Mouse (Mus musculus) megakaryocyte, embryonic 14.5 days (primary cell): ENCODE measurements at regions not wholly inside any gene's neighbourhood (a gene's known extent, or its start where the extent isn't known, plus 50 kb on each side); places are given as distances from the start of the nearest gene placed in this dataset.

Source experiments
- H3K27me3 ChIP-seq: replicated peaks from 2 replicates; pipeline ENCODE3; 2012; ENCODE audit warnings: inconsistent platforms
- H3K36me3 ChIP-seq: replicated peaks from 2 replicates; pipeline ENCODE3; 2012; ENCODE audit warnings: low read length, inconsistent platforms, mixed read lengths
- H3K4me1 ChIP-seq: 2 replicates; pipeline ENCODE4 v1.6.1; 2012; ENCODE audit warnings: inconsistent platforms
- H3K4me3 ChIP-seq: replicated peaks from 2 replicates; pipeline ENCODE3; 2012; ENCODE audit warnings: moderate library complexity, mild to moderate bottlenecking, inconsistent platforms
- H3K9me3 ChIP-seq: 2 replicates; pipeline ENCODE4 v1.6.1; 2012; ENCODE audit warnings: inconsistent platforms
- FLI1 ChIP-seq: IDR thresholded peaks from 2 replicates; pipeline ENCODE4 v1.6.1; 2012; ENCODE audit warnings: low read length, inconsistent platforms, mixed read lengths
- GATA1 ChIP-seq: IDR thresholded peaks from 3 replicates; pipeline ENCODE4 v1.6.1; 2012; ENCODE audit warnings: mixed read lengths, low read length, inconsistent platforms, borderline replicate concordance

DNA sequence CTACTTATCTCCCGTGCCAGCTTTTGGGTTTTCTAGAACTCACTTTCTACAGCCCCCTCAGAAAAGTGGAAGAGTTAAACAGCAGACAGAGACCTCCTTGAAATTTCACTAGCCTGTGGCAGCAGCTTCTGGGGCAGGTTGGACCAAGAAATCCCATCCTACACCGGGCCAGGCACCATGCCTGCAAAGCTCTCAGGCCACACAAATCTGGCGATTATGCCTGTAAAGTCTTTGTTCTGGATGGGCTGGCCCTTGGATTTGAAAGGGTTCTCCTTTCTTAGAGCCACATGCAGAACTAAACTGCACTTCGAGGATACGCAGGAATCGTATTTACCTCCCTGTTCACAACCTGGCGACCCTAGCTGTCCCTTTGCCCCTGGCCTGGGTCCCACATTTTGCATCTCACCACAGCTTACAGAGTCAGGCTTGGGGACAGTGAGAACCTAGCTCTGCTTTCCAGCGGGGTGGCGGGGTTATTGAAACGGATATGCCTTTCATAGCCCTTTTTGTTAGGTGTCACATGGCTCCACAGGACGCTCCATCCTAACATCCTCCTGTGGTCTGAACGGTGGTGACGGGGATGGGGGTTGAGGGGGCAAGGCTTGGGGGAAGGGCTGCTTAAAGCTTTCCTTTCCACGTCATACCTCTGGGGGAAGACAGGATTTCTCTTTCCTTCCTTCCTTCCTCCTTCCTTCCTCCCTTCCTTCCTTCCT is 229.0 kb downstream of the Mtx2 start:
- 0 out of 2 replicates have a peak, but pooled peaks cover 2% of the 10 kb centered on the region for H3K9me3 ChIP-seq
- H3K27me3 ChIP-seq: peaks cover 27% of the 10 kb centered on the region
- H3K4me1 ChIP-seq: peaks cover 6% of the 10 kb centered on the region
- no peak overlapping the region for H3K4me3 ChIP-seq
- no peaks in the 10 kb centered on the region for H3K36me3 ChIP-seq
- no peak for TF ChIP-seq FLI1
- no peak for TF ChIP-seq GATA1

DNA sequence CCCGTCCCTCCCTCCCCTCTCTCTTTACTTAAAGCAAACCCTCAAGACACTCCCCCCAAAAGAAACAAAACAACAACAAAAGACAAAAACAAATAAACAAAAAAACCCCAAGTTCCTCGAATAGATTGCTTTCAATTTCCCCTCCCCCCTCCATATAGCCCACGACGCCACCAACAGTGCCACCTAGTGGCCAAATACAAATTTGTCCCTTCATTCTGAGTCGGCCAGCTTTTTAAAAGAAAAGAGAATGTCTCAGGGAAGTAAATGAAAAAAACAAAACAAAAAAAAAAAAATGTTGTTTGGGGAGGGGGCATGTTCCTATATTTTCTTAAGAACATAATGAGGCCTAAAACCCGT is 229.6 kb downstream of the Mtx2 start:
- no peak overlapping the region for H3K4me3 ChIP-seq
- H3K27me3 ChIP-seq: peaks cover 30% of the 10 kb centered on the region
- H3K9me3 ChIP-seq: 0 out of 2 replicates have a peak, but pooled peaks cover 2% of the 10 kb centered on the region
- TF ChIP-seq FLI1 (no peak), GATA1 (no peak)
- peaks cover 6% of the 10 kb centered on the region for H3K4me1 ChIP-seq
- H3K36me3 ChIP-seq: no peaks in the 10 kb centered on the region

DNA sequence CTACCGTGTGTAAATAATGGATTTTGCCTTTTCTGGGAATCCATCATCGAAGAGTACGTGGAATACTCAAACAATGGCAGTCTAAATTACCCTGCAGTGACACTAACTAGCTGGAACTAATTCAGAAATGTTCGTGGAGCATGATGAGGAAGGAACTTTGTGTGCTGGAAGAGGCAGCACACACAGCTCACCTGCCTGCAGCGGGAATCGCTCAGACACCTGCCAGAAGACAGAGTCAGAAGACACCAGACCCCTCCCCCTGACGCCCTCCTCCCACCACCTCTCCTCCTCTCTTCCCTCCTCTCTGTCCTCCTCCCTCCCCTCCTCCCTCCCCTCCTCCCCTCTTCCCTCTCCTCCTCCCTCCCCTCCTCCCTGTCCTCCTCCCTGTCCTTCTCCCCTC is 235.4 kb downstream of the Mtx2 start:
- TF ChIP-seq FLI1: no peak
- no peak for TF ChIP-seq GATA1
- peaks cover 31% of the 10 kb centered on the region for H3K27me3 ChIP-seq
- no peaks in the 10 kb centered on the region for H3K9me3 ChIP-seq
- no peaks in the 10 kb centered on the region for H3K36me3 ChIP-seq
- H3K4me1 ChIP-seq: no peaks in the 10 kb centered on the region
- H3K4me3 ChIP-seq: no peak overlapping the region

DNA sequence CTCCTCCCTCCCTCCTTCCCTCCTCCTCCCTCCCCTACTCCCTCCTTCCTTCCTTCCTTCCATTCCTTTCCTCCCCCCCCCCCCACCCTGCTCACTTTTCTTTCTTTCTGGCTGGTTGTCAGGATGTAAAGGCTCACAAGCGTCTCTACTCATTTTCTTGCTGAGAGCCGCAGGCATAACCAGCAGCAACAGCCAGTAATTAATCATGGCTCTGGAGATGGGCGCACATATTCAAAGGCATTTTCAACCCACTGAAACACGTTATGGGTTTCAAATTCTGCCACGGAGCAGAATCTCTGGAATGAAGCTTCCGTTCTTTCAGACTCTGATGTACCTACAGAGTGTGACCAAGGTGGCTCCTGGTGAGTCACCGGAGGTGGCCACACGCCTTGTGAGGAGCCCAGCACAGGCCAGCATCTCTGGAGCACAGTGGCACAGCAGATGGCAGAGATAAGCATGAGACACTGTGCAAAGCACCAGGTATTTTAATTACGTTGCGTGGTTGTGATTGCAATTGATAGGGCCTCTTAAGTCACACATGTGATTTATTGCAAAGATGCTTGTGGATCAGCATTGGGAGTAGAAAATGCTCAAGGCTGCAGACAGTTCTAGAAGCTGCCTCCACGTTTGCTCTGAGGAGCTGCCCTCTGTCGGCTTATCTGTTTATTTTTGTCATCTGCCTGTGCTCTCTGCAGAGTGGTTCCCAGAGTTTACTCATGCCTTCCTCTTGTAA is 236.0 kb downstream of the Mtx2 start:
- Histone ChIP-seq H3K4me1 (no peaks in the 10 kb centered on the region), H3K27me3 (peaks cover 26% of the 10 kb centered on the region), H3K9me3 (no peaks in the 10 kb centered on the region), H3K4me3 (no peak overlapping the region), H3K36me3 (no peaks in the 10 kb centered on the region)
- TF ChIP-seq GATA1 (no peak), FLI1 (no peak)

DNA sequence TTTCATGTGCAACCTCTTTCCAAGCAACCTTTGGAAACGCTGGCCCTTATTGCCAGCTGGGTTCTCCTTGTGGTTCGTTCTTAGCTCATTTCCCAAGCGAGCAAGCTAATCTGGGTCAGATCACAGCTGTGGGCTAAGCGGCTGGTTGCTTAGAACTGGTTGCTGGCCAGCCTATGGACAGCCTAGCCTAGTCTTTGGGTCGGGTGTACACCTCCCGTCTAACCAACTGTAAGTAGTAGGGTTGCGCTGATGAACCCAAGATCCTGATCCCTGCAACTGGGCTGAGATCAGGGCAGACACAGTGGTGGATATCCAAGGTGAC is 236.5 kb downstream of the Mtx2 start:
- no peaks in the 10 kb centered on the region for H3K4me1 ChIP-seq

DNA sequence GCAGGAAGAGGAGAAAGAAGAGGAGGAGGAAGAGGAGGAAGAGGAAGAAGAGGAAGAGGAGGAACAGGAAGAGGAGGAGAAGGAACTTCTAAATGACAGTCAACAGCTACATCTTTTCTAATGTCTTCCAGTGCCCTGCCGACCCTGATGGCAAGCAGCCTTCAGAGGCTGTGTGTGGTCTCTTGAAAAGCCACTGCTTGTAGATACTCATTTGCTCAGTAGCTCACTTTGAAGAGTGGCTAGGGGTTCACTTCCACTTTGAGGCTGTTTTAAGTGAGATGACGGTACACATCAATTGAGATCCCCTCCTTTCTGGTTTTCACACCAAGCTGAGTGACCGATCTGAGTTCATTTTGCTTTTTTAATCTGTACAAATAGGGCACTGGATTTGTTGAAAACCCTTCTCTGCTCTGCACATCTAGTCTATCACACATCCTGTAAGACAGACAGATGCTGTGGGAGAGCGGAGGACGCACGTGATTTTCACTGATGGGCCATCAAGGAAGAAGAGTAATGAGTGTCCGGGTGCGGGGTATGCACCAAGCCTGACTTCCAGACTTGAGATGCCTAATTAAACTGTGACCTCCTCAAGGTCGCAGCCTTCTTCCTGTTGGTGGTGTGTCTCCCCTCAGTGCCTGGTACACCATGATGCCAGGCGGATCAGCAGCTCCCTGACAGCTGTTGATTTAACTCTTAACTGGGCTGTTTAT is 239.0 kb downstream of the Mtx2 start:
- TF ChIP-seq FLI1 (no peak), GATA1 (no peak)
- H3K4me1 ChIP-seq: no peaks in the 10 kb centered on the region
- H3K4me3 ChIP-seq: no peak overlapping the region
- no peaks in the 10 kb centered on the region for H3K36me3 ChIP-seq
- H3K9me3 ChIP-seq: no peaks in the 10 kb centered on the region
- H3K27me3 ChIP-seq: peaks cover 17% of the 10 kb centered on the region

More for the DNA sequence above, 236.5 kb downstream of the Mtx2 start:
- H3K36me3 ChIP-seq: no peaks in the 10 kb centered on the region
- peaks cover 26% of the 10 kb centered on the region for H3K27me3 ChIP-seq
- H3K4me3 ChIP-seq: no peak overlapping the region
- TF ChIP-seq FLI1: no peak
- TF ChIP-seq GATA1: no peak
- H3K9me3 ChIP-seq: no peaks in the 10 kb centered on the region

DNA sequence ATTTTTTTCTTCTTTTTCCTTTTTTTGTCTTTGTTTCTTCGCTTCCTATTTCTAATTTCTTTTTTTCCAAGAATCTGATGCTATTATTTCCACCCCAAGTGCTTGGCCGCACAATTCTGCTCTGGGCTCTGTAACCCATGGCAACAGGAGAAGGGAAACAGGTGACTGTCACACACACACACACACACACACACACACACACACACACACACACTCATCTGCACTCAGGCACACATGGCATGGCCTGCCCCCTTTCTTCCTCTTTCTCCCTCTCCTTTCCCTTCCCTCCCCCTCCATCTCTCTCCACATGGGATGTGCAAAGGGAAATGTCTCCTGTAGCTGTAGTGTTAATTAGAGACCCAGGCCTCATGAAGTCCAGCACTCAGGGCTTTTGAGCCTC is 239.7 kb downstream of the Mtx2 start:
- H3K27me3 ChIP-seq: peaks cover 13% of the 10 kb centered on the region
- H3K36me3 ChIP-seq: no peaks in the 10 kb centered on the region
- no peak overlapping the region for H3K4me3 ChIP-seq
- TF ChIP-seq FLI1 (no peak), GATA1 (no peak)
- H3K9me3 ChIP-seq: no peaks in the 10 kb centered on the region
- H3K4me1 ChIP-seq: no peaks in the 10 kb centered on the region

DNA sequence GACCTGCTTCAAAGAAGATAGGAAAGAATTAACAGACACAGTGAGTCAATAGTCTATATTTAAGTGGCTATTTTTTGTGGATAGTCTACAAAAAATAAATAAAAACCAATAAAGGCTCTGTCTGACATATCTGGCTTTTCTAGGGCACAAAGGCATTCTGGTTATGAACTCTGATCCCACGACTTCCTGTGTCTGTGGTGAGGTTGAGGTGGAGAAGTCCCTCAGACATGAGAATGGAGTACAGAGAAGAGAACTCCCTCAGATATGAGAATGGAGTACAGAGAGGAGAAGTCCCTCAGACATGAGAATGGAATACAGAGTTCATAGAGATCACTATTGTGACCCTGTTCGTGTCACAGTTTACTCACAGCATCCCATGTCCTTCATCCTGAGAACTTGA is 243.7 kb downstream of the Mtx2 start:
- H3K9me3 ChIP-seq: no peaks in the 10 kb centered on the region

DNA sequence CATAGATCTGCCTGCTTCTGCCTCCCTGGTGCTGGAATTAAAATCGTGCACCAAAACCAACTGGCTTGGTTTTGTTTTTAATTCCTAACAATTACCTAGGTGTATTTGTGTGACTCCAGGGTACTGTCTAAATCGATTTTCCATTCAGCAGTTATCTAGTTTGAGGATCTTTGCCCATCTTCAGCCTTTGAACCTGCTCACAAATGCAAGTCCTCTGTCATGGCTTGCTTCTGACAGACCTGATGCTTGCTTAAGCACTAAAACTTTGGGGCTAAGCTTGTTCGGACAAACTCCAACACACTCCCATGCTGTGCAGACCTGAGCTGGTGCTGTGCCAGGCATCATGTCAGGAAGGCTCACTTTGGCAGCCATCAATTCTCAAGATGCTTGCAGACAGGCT is 246.4 kb downstream of the Mtx2 start:
- Histone ChIP-seq H3K36me3 (no peaks in the 10 kb centered on the region), H3K9me3 (no peaks in the 10 kb centered on the region), H3K4me3 (no peak overlapping the region), H3K27me3 (peaks cover 4% of the 10 kb centered on the region), H3K4me1 (no peaks in the 10 kb centered on the region)
- no peak for TF ChIP-seq FLI1

More for the DNA sequence above, 243.7 kb downstream of the Mtx2 start:
- Histone ChIP-seq H3K27me3 (peaks cover 4% of the 10 kb centered on the region), H3K4me3 (no peak overlapping the region), H3K4me1 (no peaks in the 10 kb centered on the region), H3K36me3 (no peaks in the 10 kb centered on the region)
- TF ChIP-seq GATA1 (no peak), FLI1 (no peak)

DNA sequence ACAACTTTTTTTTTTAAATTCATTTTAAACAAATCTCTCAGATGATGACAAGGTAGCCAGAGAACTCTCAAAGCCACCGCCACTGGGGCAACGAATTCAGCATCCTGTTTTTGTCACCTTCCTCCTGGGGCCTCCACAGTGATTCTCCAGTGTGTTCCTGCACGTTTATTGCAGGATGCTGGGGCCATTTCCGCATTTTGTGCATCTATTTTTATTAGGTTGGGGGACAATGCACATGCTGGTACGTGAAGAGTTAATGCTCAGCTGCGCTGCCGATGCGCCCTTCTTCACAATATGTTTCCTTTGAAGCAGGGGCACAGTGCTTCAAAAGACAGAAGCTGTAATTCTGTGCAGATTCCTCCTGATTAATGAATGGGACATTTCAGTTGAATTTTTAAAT is 246.9 kb downstream of the Mtx2 start:
- Histone ChIP-seq H3K9me3 (no peaks in the 10 kb centered on the region), H3K4me3 (no peak overlapping the region)
- no peak for TF ChIP-seq GATA1

More for the DNA sequence above, 246.9 kb downstream of the Mtx2 start:
- Histone ChIP-seq H3K36me3 (no peaks in the 10 kb centered on the region), H3K4me1 (no peaks in the 10 kb centered on the region), H3K27me3 (peaks cover 4% of the 10 kb centered on the region)
